In genomic region chr19:57500254-57500653, GRCm38 (mm10) we compare ENCODE assay signal across 34 mouse cellular contexts.
"Had no signal": no experiment of that assay in that cellular context is flagged by ENCODE, and none has a peak within 500 bp of the region (broad histone marks: within the 10 kb centered on the region; RNA-seq: fewer than 3 reads in every experiment).

No protein-coding gene starts in this region.

- H3K36me3 ChIP-seq: heart, embryonic 10.5 days; heart, embryonic 12.5 days; heart, embryonic 13.5 days; heart, embryonic 15.5 days; hindbrain, embryonic 10.5 days; hindbrain, embryonic 12.5 days; hindbrain, embryonic 13.5 days; hindbrain, embryonic 15.5 days; intestine, embryonic 15.5 days; kidney, embryonic 15.5 days had no signal

- H3K4me2 ChIP-seq: heart, embryonic 11.5 days; heart, embryonic 12.5 days; heart, embryonic 13.5 days; heart, embryonic 15.5 days; hindbrain, embryonic 12.5 days; hindbrain, embryonic 13.5 days; hindbrain, embryonic 14.5 days; hindbrain, embryonic 15.5 days; intestine, embryonic 15.5 days; kidney, embryonic 15.5 days had no signal

- ATAC-seq: hindbrain, embryonic 16.5 days; hindbrain, postnatal 0 days; inflammation-experienced regulatory T-cells, adult 6 months; intestine, embryonic 15.5 days; intestine, embryonic 16.5 days; intestine, postnatal 0 days had no signal

- H3K9me3 ChIP-seq: heart, embryonic 10.5 days; heart, embryonic 12.5 days; heart, embryonic 13.5 days; heart, embryonic 15.5 days; hindbrain, embryonic 10.5 days; hindbrain, embryonic 12.5 days; hindbrain, embryonic 13.5 days; hindbrain, embryonic 15.5 days; intestine, embryonic 15.5 days; kidney, embryonic 15.5 days had no signal

- DNase-seq: heart, postnatal 10 days; heart, postnatal 14 days; heart, postnatal 36 days; heart, postnatal 4 days; kidney, adult 11 months; kidney, adult 18-20 months; kidney, adult 2 months; kidney, adult 8-10 months; kidney, adult 9 months; kidney, postnatal 10 days; kidney, postnatal 25 days; kidney, postnatal 36 days; kidney, postnatal 4 days; layer of hippocampus, adult 9-11 months; layer of hippocampus, postnatal 36 days had no signal

- H3K27ac ChIP-seq: heart, embryonic 10.5 days; heart, embryonic 13.5 days; heart, embryonic 15.5 days; hindbrain, embryonic 10.5 days; hindbrain, embryonic 12.5 days; hindbrain, embryonic 13.5 days; hindbrain, embryonic 14.5 days; hindbrain, embryonic 15.5 days; hindbrain, postnatal 0 days; intestine, embryonic 15.5 days; kidney, embryonic 15.5 days; kidney, postnatal 0 days; layer of hippocampus, adult 2 months had no signal

- H3K27me3 ChIP-seq: heart, embryonic 12.5 days; heart, embryonic 15.5 days; hindbrain, embryonic 12.5 days; hindbrain, embryonic 13.5 days; hindbrain, embryonic 15.5 days; intestine, embryonic 15.5 days; kidney, embryonic 15.5 days had no signal

- H3K9ac ChIP-seq: heart, embryonic 12.5 days; heart, embryonic 13.5 days; heart, embryonic 15.5 days; hindbrain, embryonic 12.5 days; hindbrain, embryonic 13.5 days; hindbrain, embryonic 14.5 days; hindbrain, embryonic 15.5 days; intestine, embryonic 15.5 days; kidney, embryonic 15.5 days had no signal

- H3K4me1 ChIP-seq: heart, embryonic 12.5 days; heart, embryonic 13.5 days; heart, embryonic 15.5 days; hindbrain, embryonic 12.5 days; intestine, embryonic 15.5 days had no signal

- H3K4me3 ChIP-seq: heart, embryonic 10.5 days; heart, embryonic 12.5 days; heart, embryonic 13.5 days; heart, embryonic 15.5 days; hindbrain, embryonic 10.5 days; hindbrain, embryonic 12.5 days; hindbrain, embryonic 13.5 days; hindbrain, embryonic 15.5 days; intestine, embryonic 15.5 days; kidney, embryonic 15.5 days; layer of hippocampus, adult 2 months had no signal
